Mouse (Mus musculus): ENCODE results near the gene Cfap97.

- TF ChIP-seq CTCF (IDR thresholded peaks at IDR 0.05; ENCODE audit: control insufficient read depth, insufficient read depth, insufficient replicate concordance, low read depth, low read length) (0 out of 2 replicates have a peak, but pooled peaks have one; percentile 6), POLR2A (IDR thresholded peaks at IDR 0.05; ENCODE audit: control insufficient read depth, low read depth, low read length) (no peak)
Observed at GRCm38 (mm10) chr8:46202350-46202749, 50.8 kb downstream of the Cfap97 start.
